28 mouse cellular contexts compared by ENCODE assay signal in the genomic region with DNA sequence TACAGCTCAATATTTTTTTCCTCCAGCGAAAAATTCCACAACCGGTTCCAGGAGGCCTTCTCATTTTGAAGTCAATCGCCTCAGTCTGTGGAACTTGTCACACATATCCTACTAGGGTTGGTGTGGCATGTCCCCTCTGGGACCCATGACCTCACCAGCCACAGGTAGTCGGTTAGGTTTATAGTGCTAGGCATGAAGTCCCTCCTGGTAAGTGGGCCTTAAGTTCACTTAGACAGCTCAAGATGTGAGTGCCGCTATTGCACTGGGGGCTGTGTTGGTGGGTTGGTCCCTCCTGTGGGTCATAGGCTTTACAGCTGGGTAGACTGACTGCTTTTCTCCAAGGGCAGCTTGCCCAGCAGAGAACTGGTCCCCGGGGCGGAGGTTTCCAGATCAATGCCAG. TPM values are rescaled to one million over a fixed set of nuclear protein-coding genes. Genes with fewer than 3 reads are reported as not detected.
DNase-seq lines count a peak whose midpoint lies in the region; TF ChIP-seq lines count a peak whose summit lies in the region.
"Had no signal": no experiment of that assay in that cellular context is flagged by ENCODE, and none has a peak within 500 bp of the region (broad histone marks: within the 10 kb centered on the region; RNA-seq: fewer than 3 reads in every experiment).

No protein-coding gene starts in this region.

- no peaks in the 10 kb centered on the region for H3K79me2 ChIP-seq in heart, adult 2 months (replicated peaks; ENCODE audit: control insufficient read depth, insufficient read depth, low read length)

- TF ChIP-seq CTCF in heart, adult 2 months (IDR thresholded peaks at IDR 0.05) = no peak

- H3K9ac ChIP-seq in heart, adult 2 months (ENCODE audit: low read depth, low read length) = no peak overlapping the region

- no peak for TF ChIP-seq POLR2A in heart, adult 2 months (IDR thresholded peaks at IDR 0.05; ENCODE audit: insufficient read depth, low read depth, low read length)

- H3K9me3 ChIP-seq in heart, embryonic 10.5 days = no peaks in the 10 kb centered on the region
- H3K9me3 ChIP-seq: G1E had no signal

- TF ChIP-seq EP300 in heart, adult 2 months (IDR thresholded peaks at IDR 0.05; ENCODE audit: insufficient read depth, low read depth, low read length) = no peak

- WGBS in heart, embryonic 10.5 days = 89% methylated on average over 7 of the region's 7 CpGs
- 92% methylated on average over 7 of the region's 7 CpGs for WGBS in heart, adult 2 months

- no peak overlapping the region for H3K27ac ChIP-seq in heart, embryonic 10.5 days
- no peak overlapping the region for H3K27ac ChIP-seq in heart, adult 2 months

- H3K36me3 ChIP-seq in heart, embryonic 10.5 days = no peaks in the 10 kb centered on the region
- no peaks in the 10 kb centered on the region for H3K36me3 ChIP-seq in heart, adult 2 months (ENCODE audit: control insufficient read depth, insufficient read depth, low read length)
- H3K36me3 ChIP-seq: G1E had no signal

- peak; percentile 23 for DNase-seq in adrenal gland, adult 2 months
- DNase-seq in adrenal gland, adult 18-20 months (ENCODE audit: low spot score in 2 of 2) = no peak
- DNase-seq in adrenal gland, postnatal 10 days = peak; percentile 49
- no peak for DNase-seq in adrenal gland, postnatal 14 days
- peak; percentile 76 for DNase-seq in heart, adult 11 months
- no peak for DNase-seq in heart, postnatal 25 days (ENCODE audit: low spot score)
- peak; percentile 70 for DNase-seq in heart, embryonic 10.5 days (ENCODE audit: low spot score)
- no peak for DNase-seq in heart, adult 2 months
- DNase-seq: B cell, adult 2 months; cerebellum, adult 11 months; cerebellum, adult 11-12 months; cerebellum, adult 18-20 months; cerebellum, adult 2 months; cerebellum, adult 8-10 months; cerebellum, adult 9-10 months had no signal

- no peak overlapping the region for H3K4me3 ChIP-seq in heart, embryonic 10.5 days
- no peak overlapping the region for H3K4me3 ChIP-seq in heart, adult 2 months

- no peaks in the 10 kb centered on the region for H3K4me1 ChIP-seq in heart, embryonic 10.5 days
- H3K4me1 ChIP-seq in heart, adult 2 months (ENCODE audit: control insufficient read depth, insufficient read depth, low read length) = no peaks in the 10 kb centered on the region

- intact Hi-C loops in heart, postnatal 25 days (cut with DNase I) = no loop called here
- intact Hi-C loops in heart, adult 2 months (cut with DNase I) = no loop called here

- no peaks in the 10 kb centered on the region; the same call in 1 of the 2 replicates for H3K27me3 ChIP-seq in heart, embryonic 10.5 days (ENCODE audit: insufficient read depth, poor library complexity, severe bottlenecking)
- H3K27me3 ChIP-seq in heart, adult 2 months (ENCODE audit: control insufficient read depth, insufficient read depth, low read length) = no peaks in the 10 kb centered on the region
- H3K27me3 ChIP-seq: CH12.LX, Patski had no signal

RNA-seq across cellular contexts. Expression of gene Lyg1, which starts 19.7 kb away (rescaled TPM):
- total RNA-seq in adrenal gland, adult 2 months (2021) = not detected
- not detected in 2 replicates for polyA plus RNA-seq in adrenal gland, adult 2 months (2012; rRNA removed)
- total RNA-seq in adrenal gland, adult 18-20 months (2021) = not detected
- not detected for total RNA-seq in adrenal gland, postnatal 10 days (2021)
- not detected in 2 replicates for total RNA-seq in adrenal gland, postnatal 14 days (2021)
- total RNA-seq in heart, postnatal 25 days (2021) = not detected
- not detected in 2 replicates for polyA plus RNA-seq in heart, embryonic 10.5 days (2016; fragmentation: Nextera tagmentation; extraction: Ambion mirVana)
- not detected for total RNA-seq in heart, adult 2 months (2021)
- not detected in 2 replicates for polyA plus RNA-seq in heart, adult 2 months (2012; rRNA removed)
- total RNA-seq: adrenal gland, adult 8-10 months; adrenal gland, postnatal 25 days; adrenal gland, postnatal 36 days; adrenal gland, postnatal 4 days; CH12.LX; ES-E14; G1E; MEL had no signal
- polyA plus RNA-seq: activated CD4-positive, CD25-positive, alpha-beta regulatory T cell, adult 4 months; brain, embryonic 14.5 days; C2C12; CD4-positive, CD25-positive, alpha-beta regulatory T cell, adult 4 months; cerebellum, adult 2 months; G1E; Patski had no signal

RNA-seq across cellular contexts. Expression of gene Txndc9, which starts 20.4 kb away (rescaled TPM):
- 10 to 100 TPM; 67.1 to 84.1 TPM for total RNA-seq in adrenal gland, adult 2 months (2021)
- 2.3 and 2.8 TPM in 2 replicates for polyA plus RNA-seq in adrenal gland, adult 2 months (2012; rRNA removed)
- total RNA-seq in adrenal gland, adult 18-20 months (2021) = 10 to 100 TPM; 71.7 to 77.9 TPM
- total RNA-seq in adrenal gland, postnatal 10 days (2021) = 10 to 100 TPM; 71.0 to 72.7 TPM
- total RNA-seq in adrenal gland, postnatal 14 days (2021) = 68.2 and 69.0 TPM in 2 replicates
- 10 to 100 TPM; 52.6 to 57.2 TPM for total RNA-seq in heart, postnatal 25 days (2021)
- polyA plus RNA-seq in heart, embryonic 10.5 days (2016; fragmentation: Nextera tagmentation; extraction: Ambion mirVana) = 120 and 143 TPM in 2 replicates
- total RNA-seq in heart, adult 2 months (2021) = 10 to 100 TPM; 52.6 to 53.7 TPM
- polyA plus RNA-seq in heart, adult 2 months (2012; rRNA removed) = 7.7 and 16.7 TPM in 2 replicates

RNA-seq across cellular contexts. Expression of gene Eif5b, which starts 20.5 kb away (rescaled TPM):
- 10 to 100 TPM; 43.0 to 48.3 TPM for total RNA-seq in adrenal gland, adult 2 months (2021)
- polyA plus RNA-seq in adrenal gland, adult 2 months (2012; rRNA removed) = 1.1 and 1.5 TPM in 2 replicates
- total RNA-seq in adrenal gland, adult 18-20 months (2021) = 10 to 100 TPM; 47.2 to 47.8 TPM
- total RNA-seq in adrenal gland, postnatal 10 days (2021) = 10 to 100 TPM; 35.5 to 38.2 TPM
- total RNA-seq in adrenal gland, postnatal 14 days (2021) = 45.0 and 48.2 TPM in 2 replicates
- total RNA-seq in heart, postnatal 25 days (2021) = 10 to 100 TPM; 42.9 to 45.7 TPM
- 21.6 and 29.5 TPM in 2 replicates for polyA plus RNA-seq in heart, embryonic 10.5 days (2016; fragmentation: Nextera tagmentation; extraction: Ambion mirVana)
- 10 to 100 TPM; 47.6 to 54.0 TPM for total RNA-seq in heart, adult 2 months (2021)
- polyA plus RNA-seq in heart, adult 2 months (2012; rRNA removed) = 8.6 and 20.0 TPM in 2 replicates

Comparison
In these comparisons a context has a peak if more than half of its experiments do, and no peak if none do; other contexts are left out.
1. DNase-seq: peak in adrenal gland, adult 2 months (single experiment), adrenal gland, postnatal 10 days (single experiment), heart, adult 11 months (single experiment) and heart, embryonic 10.5 days (single experiment); none in adrenal gland, adult 18-20 months (0 of 2), adrenal gland, postnatal 14 days (single experiment), heart, postnatal 25 days (single experiment) and heart, adult 2 months (0 of 2).